Mouse (Mus musculus): ENCODE measurements around the gene Fem1b. TPM values are rescaled to one million over a fixed set of nuclear protein-coding genes. Genes with fewer than 3 reads are reported as not detected.

Gene Fem1b
- polyA plus RNA-seq, 1 experiment from 2014 or later = 38.2 TPM

- Histone ChIP-seq H3K9me3 (ENCODE audit: control insufficient read depth, low read length) (no peaks in the 10 kb centered on the region), H3K27ac (ENCODE audit: low read depth, low read length) (no peak overlapping the region), H3K4me3 (ENCODE audit: low read length) (no peak overlapping the region), H3K27me3 (ENCODE audit: control insufficient read depth, insufficient read depth, low read length) (no peaks in the 10 kb centered on the region), H3K36me3 (ENCODE audit: control insufficient read depth, insufficient read depth, low read length) (no peaks in the 10 kb centered on the region), H3K4me1 (ENCODE audit: control insufficient read depth, insufficient read depth, low read length) (no peaks in the 10 kb centered on the region), H3K9ac (ENCODE audit: low read depth, low read length) (no peak overlapping the region), H3K4me2 (replicated peaks; ENCODE audit: low read depth, low read length) (no peak overlapping the region)
- 91% methylated on average over 11 of the region's 11 CpGs for WGBS
- ATAC-seq (ENCODE audit: low FRiP score, low TSS enrichment) = no peak
These were observed 61.4 kb downstream of the Fem1b start for GRCm38 (mm10) chr9:62750381-62750780.

- no peak overlapping the region for H3K27ac ChIP-seq (ENCODE audit: low read depth, low read length)
- H3K4me1 ChIP-seq (ENCODE audit: control insufficient read depth, insufficient read depth, low read length) = no peaks in the 10 kb centered on the region
- no peak overlapping the region for H3K4me3 ChIP-seq (ENCODE audit: low read length)
- H3K4me2 ChIP-seq (replicated peaks; ENCODE audit: low read depth, low read length) = no peak overlapping the region
- 54% methylated on average over 6 of the region's 6 CpGs for WGBS
- H3K27me3 ChIP-seq (ENCODE audit: control insufficient read depth, insufficient read depth, low read length) = no peaks in the 10 kb centered on the region
- ATAC-seq (ENCODE audit: low FRiP score, low TSS enrichment) = no peak
- H3K9me3 ChIP-seq (ENCODE audit: control insufficient read depth, low read length) = no peaks in the 10 kb centered on the region
- H3K36me3 ChIP-seq (ENCODE audit: control insufficient read depth, insufficient read depth, low read length) = no peaks in the 10 kb centered on the region
- H3K9ac ChIP-seq (ENCODE audit: low read depth, low read length) = no peak overlapping the region
These were observed 62.1 kb downstream of the Fem1b start for GRCm38 (mm10) chr9:62749666-62750065.

DNA sequence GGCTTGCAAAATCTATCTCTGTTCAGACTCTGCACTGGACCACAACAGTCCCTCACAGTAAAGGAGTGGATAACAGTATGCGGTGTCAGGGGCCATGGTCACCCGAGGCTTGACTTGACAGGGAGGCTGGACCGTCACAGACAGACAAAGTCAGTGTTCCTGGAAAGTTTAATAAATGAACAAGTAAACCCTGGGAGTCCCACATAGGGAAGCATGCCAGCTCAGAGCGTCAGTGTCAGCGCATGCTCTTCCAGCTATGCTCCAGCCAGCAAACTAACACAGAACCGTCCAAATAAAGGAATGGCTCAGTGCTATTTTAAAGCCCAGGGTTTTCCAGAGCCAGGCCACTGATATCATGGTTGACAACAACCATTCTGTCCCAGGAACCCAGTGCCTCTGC is 65.1 kb downstream of the Fem1b start:
- WGBS = 70% methylated on average over 6 of the region's 6 CpGs
- no peaks in the 10 kb centered on the region for H3K27me3 ChIP-seq (ENCODE audit: control insufficient read depth, insufficient read depth, low read length)

DNA sequence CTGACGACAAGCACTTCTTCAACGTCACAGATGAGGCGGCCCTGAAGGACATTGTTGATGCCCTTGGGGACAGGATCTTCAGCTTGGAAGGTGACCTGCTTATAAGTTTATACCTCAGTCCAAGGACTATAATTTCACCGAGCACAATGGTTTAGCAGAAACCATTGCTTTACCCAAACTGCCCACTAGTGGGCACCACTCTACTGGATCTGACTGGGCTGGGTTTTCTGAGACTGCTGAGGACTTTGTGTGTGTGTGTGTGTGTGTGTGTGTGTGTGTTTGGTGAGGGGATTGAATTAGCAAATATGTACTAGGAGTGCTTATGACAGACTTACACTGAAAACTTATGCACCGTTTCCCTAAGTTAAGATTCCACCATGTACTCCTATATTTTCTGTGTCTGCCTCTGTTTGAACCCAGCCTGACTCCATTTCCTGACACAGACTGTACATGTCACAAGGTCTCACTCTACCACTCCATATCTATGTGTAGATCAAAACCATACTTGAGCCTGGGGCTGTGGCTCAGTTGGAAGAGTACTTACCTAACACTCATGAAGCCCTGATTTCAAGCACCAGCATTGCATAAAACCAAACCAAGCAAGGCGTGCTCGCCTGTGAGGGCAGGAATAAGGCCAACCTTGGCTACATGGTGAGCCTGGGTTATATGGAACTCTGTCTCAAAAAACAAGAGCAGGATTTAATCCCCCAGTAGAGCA is 67.0 kb downstream of the Fem1b start:
- Histone ChIP-seq H3K4me3 (ENCODE audit: low read length) (no peak overlapping the region), H3K36me3 (ENCODE audit: control insufficient read depth, insufficient read depth, low read length) (no peaks in the 10 kb centered on the region), H3K4me1 (ENCODE audit: control insufficient read depth, insufficient read depth, low read length) (no peaks in the 10 kb centered on the region), H3K27ac (ENCODE audit: low read depth, low read length) (no peak overlapping the region), H3K9me3 (ENCODE audit: control insufficient read depth, low read length) (no peaks in the 10 kb centered on the region), H3K27me3 (ENCODE audit: control insufficient read depth, insufficient read depth, low read length) (no peaks in the 10 kb centered on the region), H3K9ac (ENCODE audit: low read depth, low read length) (no peak overlapping the region), H3K4me2 (replicated peaks; ENCODE audit: low read depth, low read length) (no peak overlapping the region)
- ATAC-seq (ENCODE audit: low FRiP score, low TSS enrichment) = no peak
- 60% methylated on average over 7 of the region's 7 CpGs for WGBS

More for the DNA sequence above, 65.1 kb downstream of the Fem1b start:
- ATAC-seq (ENCODE audit: low FRiP score, low TSS enrichment) = no peak
- H3K4me3 ChIP-seq (ENCODE audit: low read length) = no peak overlapping the region
- no peak overlapping the region for H3K27ac ChIP-seq (ENCODE audit: low read depth, low read length)
- no peak overlapping the region for H3K4me2 ChIP-seq (replicated peaks; ENCODE audit: low read depth, low read length)
- no peaks in the 10 kb centered on the region for H3K36me3 ChIP-seq (ENCODE audit: control insufficient read depth, insufficient read depth, low read length)
- H3K4me1 ChIP-seq (ENCODE audit: control insufficient read depth, insufficient read depth, low read length) = no peaks in the 10 kb centered on the region
- no peak overlapping the region for H3K9ac ChIP-seq (ENCODE audit: low read depth, low read length)
- H3K9me3 ChIP-seq (ENCODE audit: control insufficient read depth, low read length) = no peaks in the 10 kb centered on the region

Other genes with a start within 250 kb of the Fem1b start
- 0.44 and 0.95 TPM in 2 replicates for gene Itga11, start 134.1 kb downstream of the Fem1b start, polyA plus RNA-seq (2014; fragmentation: Nextera tagmentation; extraction: Ambion mirVana)
- gene Cln6, start 26.9 kb upstream of the Fem1b start, polyA plus RNA-seq (2014; fragmentation: Nextera tagmentation; extraction: Ambion mirVana) = 21.7 and 28.2 TPM in 2 replicates
- 59.7 and 72.0 TPM in 2 replicates for gene Calml4, start 46.1 kb upstream of the Fem1b start, polyA plus RNA-seq (2014; fragmentation: Nextera tagmentation; extraction: Ambion mirVana)
- gene Pias1, start 176.0 kb upstream of the Fem1b start, polyA plus RNA-seq (2014; fragmentation: Nextera tagmentation; extraction: Ambion mirVana) = 61.8 and 64.8 TPM in 2 replicates